Mouse (Mus musculus): ENCODE measurements around the gene Psma5. TPM values are rescaled to one million over a fixed set of nuclear protein-coding genes. Genes with fewer than 3 reads are reported as not detected.

The Psma5 gene
- polyA plus RNA-seq, 1 experiment from 2014 or later = 143 TPM

DNA sequence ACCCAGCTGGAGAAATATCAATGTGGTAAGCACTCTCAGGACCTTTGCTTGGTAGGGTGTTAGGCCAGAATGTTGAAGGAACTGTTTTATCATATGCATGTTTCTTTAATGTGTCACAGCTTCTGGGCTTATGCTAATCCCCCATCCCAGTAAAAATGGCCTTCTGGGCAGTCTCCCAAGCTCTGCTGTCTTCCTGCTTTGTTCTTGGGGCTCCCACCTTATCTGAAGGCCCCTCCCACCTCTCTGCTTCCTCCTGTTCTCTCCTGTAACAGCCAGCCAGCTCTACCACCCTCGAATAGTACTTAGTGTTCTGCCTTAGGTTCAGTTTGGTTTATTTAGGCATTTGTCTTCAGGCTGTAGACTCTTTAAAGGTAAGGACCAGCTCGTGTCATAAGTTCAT, 37.7 kb downstream of the Psma5 start:
- H3K27ac ChIP-seq (ENCODE audit: low read depth) = no peak overlapping the region
- ATAC-seq (no peak), DNase-seq (no peak)
- H3K36me3 ChIP-seq (replicated peaks; ENCODE audit: insufficient read depth, low read length) = 0 out of 2 replicates have a peak, but pooled peaks cover 2% of the 10 kb centered on the region
- no peak for TF ChIP-seq EP300 (IDR thresholded peaks at IDR 0.05; ENCODE audit: low read depth)
- no peak for TF ChIP-seq CTCF (IDR thresholded peaks at IDR 0.05; ENCODE audit: low read depth)
- no peak overlapping the region for H3K4me2 ChIP-seq (ENCODE audit: low read depth, low read length)
- WGBS (ENCODE audit: insufficient replicate concordance) = 16% methylated on average over 2 of the region's 2 CpGs
- H3K9ac ChIP-seq (replicated peaks) = no peak overlapping the region
- H3K27me3 ChIP-seq (ENCODE audit: insufficient read depth, low read length) = no peaks in the 10 kb centered on the region
- peaks cover 63% of the 10 kb centered on the region for H3K4me1 ChIP-seq (ENCODE audit: insufficient read depth)
- H3K4me3 ChIP-seq (ENCODE audit: low read depth, low read length) = no peak overlapping the region
- H3K9me3 ChIP-seq (ENCODE audit: low read length) = no peaks in the 10 kb centered on the region

DNA sequence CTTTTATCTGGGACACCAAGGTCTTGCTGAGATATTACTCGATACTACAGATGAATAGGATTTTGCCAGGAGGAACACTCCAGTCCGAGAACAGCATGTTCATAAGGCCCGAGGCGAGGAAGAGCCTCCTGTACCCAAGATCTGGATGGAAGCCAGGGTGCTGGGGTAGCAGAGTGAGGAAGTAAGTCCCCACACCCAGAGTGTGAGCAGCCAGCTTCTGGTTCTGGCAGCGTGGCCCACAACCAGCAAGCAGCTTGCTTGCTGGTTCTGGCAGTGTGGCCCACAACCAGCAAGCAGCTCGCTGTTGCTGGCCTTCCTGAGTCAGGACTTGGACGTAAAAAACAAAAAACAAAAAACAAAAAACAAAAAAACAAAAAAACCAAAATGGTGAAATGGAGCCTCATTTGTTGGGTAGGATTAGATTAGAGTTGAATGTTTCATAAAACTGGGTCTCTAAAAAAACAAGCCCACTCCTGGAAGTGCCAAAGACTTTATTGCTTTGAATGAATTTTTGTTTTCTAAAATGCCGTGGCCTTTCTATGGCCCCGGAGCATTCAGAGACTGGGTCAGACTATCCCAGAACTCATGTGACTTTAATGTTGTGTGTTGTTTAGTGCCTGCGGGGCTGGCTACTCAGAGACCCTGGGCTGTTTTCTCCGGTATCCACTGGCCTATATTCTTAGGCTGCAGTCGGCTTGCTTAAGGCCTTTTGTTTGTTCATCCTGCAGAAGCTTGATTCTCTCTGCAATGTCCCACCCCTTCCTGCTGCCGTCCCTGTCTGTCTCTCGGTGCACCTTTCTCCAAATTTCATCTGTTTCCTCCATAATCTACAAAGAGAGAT, 38.9 kb downstream of the Psma5 start:
- Histone ChIP-seq H3K27me3 (ENCODE audit: insufficient read depth, low read length) (no peaks in the 10 kb centered on the region), H3K4me2 (ENCODE audit: low read depth, low read length) (peak overlapping the region; percentile 62), H3K9me3 (ENCODE audit: low read length) (no peaks in the 10 kb centered on the region), H3K4me1 (ENCODE audit: insufficient read depth) (peaks cover 55% of the 10 kb centered on the region), H3K9ac (replicated peaks) (no peak overlapping the region), H3K4me3 (ENCODE audit: low read depth, low read length) (peak overlapping the region; percentile 22; the same call in 1 of the 2 replicates), H3K27ac (ENCODE audit: low read depth) (peak overlapping the region; percentile 83), H3K36me3 (replicated peaks; ENCODE audit: insufficient read depth, low read length) (0 out of 2 replicates have a peak, but pooled peaks cover 2% of the 10 kb centered on the region)
- DNase-seq (no peak), ATAC-seq (no peak)
- no peak for TF ChIP-seq CTCF (IDR thresholded peaks at IDR 0.05; ENCODE audit: low read depth)
- TF ChIP-seq EP300 (IDR thresholded peaks at IDR 0.05; ENCODE audit: low read depth) = no peak
- WGBS (ENCODE audit: insufficient replicate concordance) = 31% methylated on average over 14 of the region's 14 CpGs

DNA sequence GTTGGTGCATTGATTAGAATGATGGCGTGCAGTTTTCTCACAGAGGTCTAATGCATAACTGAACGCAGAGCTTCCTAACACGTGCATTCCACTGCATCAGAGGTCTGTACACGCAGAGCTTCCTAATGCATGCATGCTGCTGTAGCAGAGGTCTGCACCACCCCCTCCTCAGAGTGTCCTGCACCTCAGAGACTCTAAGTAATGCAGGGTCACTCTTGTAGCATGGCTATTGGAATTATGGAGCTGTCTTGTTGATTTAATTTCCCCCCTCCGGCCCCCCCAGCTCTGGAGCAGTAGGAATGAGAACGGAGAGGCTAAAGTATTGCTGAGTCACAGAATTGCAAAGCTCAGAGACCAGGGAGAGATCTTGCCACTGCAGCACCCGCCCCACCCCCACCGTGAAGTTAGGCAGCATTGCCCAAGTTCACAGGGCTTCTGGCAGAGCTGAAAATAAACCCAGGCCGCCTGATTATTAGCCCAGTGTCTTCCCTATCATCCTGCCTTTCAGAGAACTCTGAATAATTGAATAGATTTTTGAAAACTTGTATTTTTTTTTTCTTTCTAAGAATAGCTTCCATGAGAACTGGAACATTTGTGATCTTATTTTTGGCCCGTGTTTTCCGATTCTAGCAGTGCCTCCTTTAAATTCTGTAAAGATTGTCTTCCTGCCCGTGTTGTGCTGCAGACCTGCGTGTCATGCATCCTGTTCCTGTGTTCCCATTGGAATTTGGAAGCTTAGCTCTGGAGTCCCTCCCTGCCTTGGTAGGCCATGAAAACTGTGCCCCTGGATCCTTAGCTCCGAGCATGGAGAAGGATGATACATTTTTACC, 39.7 kb downstream of the Psma5 start:
- TF ChIP-seq CTCF (IDR thresholded peaks at IDR 0.05; ENCODE audit: low read depth) (no peak), EP300 (IDR thresholded peaks at IDR 0.05; ENCODE audit: low read depth) (peak; percentile 28; the same call in 1 of the 2 replicates)
- 9% methylated on average over 14 of the region's 14 CpGs for WGBS (ENCODE audit: insufficient replicate concordance)
- H3K4me1 ChIP-seq (ENCODE audit: insufficient read depth) = peaks cover 53% of the 10 kb centered on the region
- peak overlapping the region; percentile 62 for H3K4me2 ChIP-seq (ENCODE audit: low read depth, low read length)
- ATAC-seq = peak; percentile 72
- H3K27me3 ChIP-seq (ENCODE audit: insufficient read depth, low read length) = no peaks in the 10 kb centered on the region
- no peaks in the 10 kb centered on the region for H3K9me3 ChIP-seq (ENCODE audit: low read length)
- H3K4me3 ChIP-seq (ENCODE audit: low read depth, low read length) = peak overlapping the region; percentile 22; the same call in 1 of the 2 replicates
- peak overlapping the region; percentile 83 for H3K27ac ChIP-seq (ENCODE audit: low read depth)
- H3K36me3 ChIP-seq (replicated peaks; ENCODE audit: insufficient read depth, low read length) = 0 out of 2 replicates have a peak, but pooled peaks cover 2% of the 10 kb centered on the region
- H3K9ac ChIP-seq (replicated peaks) = 0 out of 2 replicates have a peak overlapping the region, but pooled peaks have one; percentile 16
- peak; percentile 77 for DNase-seq

DNA sequence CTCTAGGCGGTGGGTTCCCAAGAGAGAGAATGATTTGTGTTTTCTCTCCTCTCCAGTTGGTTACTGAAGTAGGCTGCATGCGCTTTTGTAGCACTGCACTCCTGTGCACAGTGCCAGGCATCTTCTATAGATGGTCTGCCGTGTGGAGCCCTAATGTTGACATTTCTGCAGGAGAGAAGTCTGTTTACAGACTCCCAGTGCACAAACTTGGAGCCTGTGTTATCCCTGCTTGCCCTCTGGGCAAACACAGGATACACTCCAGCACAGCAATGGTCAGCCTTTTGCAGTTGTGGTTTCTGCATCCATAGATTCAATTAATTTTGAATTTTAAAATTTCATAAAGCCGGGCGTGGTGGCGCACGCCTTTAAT, 40.3 kb downstream of the Psma5 start:
- peaks cover 55% of the 10 kb centered on the region for H3K4me1 ChIP-seq (ENCODE audit: insufficient read depth)
- TF ChIP-seq CTCF (IDR thresholded peaks at IDR 0.05; ENCODE audit: low read depth) = no peak
- TF ChIP-seq EP300 (IDR thresholded peaks at IDR 0.05; ENCODE audit: low read depth) = no peak
- 56% methylated on average over 7 of the region's 7 CpGs for WGBS (ENCODE audit: insufficient replicate concordance)
- H3K27me3 ChIP-seq (ENCODE audit: insufficient read depth, low read length) = no peaks in the 10 kb centered on the region
- DNase-seq = no peak
- peak overlapping the region; percentile 62 for H3K4me2 ChIP-seq (ENCODE audit: low read depth, low read length)
- H3K9ac ChIP-seq (replicated peaks) = 0 out of 2 replicates have a peak overlapping the region, but pooled peaks have one; percentile 16
- ATAC-seq = peak; percentile 35; the same call in 1 of the 2 replicates
- no peak overlapping the region for H3K4me3 ChIP-seq (ENCODE audit: low read depth, low read length)
- H3K36me3 ChIP-seq (replicated peaks; ENCODE audit: insufficient read depth, low read length) = 0 out of 2 replicates have a peak, but pooled peaks cover 2% of the 10 kb centered on the region
- H3K9me3 ChIP-seq (ENCODE audit: low read length) = no peaks in the 10 kb centered on the region
- H3K27ac ChIP-seq (ENCODE audit: low read depth) = peak overlapping the region; percentile 83

DNA sequence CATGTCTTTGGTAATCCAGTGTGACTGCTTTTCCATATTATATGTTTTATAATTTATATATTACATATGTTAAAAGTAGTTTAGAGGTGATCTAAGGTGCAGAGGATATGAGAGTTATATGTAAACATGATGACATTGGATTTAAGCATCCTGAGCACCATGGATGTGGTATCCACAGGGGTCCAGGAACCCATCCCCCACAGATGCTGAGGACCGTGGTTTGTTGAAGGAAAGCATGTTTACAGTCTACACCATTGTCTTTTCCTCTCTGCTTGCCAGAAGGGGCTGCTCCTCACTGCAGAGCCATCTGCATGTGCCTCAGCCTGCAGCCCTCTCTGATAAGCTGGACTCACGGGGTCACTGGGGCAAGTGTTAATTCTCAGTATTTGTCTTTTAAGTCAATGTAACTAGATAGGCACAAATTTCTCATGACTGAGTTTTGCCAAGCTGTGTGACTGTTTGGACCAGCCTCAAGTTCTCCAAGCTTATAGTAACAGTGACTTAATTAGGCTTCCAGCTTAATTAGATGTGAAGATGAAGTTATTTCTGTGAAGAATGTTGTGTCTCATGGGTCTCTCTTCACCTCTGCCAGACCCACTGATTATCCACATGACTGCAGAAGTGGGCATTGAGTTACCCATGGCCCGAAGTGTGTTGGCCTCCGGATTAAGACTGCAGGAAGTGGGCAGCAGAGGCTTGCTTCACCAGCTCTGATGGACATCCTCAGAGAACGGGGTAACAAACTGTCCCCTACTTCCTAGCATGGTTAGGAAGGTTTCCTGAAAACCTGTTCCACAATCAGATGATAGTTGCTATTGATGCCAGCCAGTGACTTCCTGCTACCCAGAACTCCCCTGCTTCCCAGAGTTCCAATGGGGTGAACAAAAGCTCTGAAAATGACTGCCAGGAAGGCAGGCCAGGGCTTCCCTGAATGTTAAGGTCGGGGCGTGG, 41.2 kb downstream of the Psma5 start:
- ATAC-seq (no peak), DNase-seq (no peak)
- Histone ChIP-seq H3K27me3 (ENCODE audit: insufficient read depth, low read length) (no peaks in the 10 kb centered on the region), H3K4me2 (ENCODE audit: low read depth, low read length) (0 out of 2 replicates have a peak overlapping the region, but pooled peaks have one; percentile 24), H3K36me3 (replicated peaks; ENCODE audit: insufficient read depth, low read length) (0 out of 2 replicates have a peak, but pooled peaks cover 1% of the 10 kb centered on the region), H3K4me3 (ENCODE audit: low read depth, low read length) (no peak overlapping the region), H3K27ac (ENCODE audit: low read depth) (peak overlapping the region; percentile 68), H3K4me1 (ENCODE audit: insufficient read depth) (peaks cover 55% of the 10 kb centered on the region), H3K9me3 (ENCODE audit: low read length) (no peaks in the 10 kb centered on the region), H3K9ac (replicated peaks) (no peak overlapping the region)
- no peak for TF ChIP-seq EP300 (IDR thresholded peaks at IDR 0.05; ENCODE audit: low read depth)
- TF ChIP-seq CTCF (IDR thresholded peaks at IDR 0.05; ENCODE audit: low read depth) = no peak
- 40% methylated on average over 7 of the region's 7 CpGs for WGBS (ENCODE audit: insufficient replicate concordance)

All from liver, postnatal 0 days (tissue).